Mouse (Mus musculus): ENCODE measurements around the gene Cd2bp2. TPM values are rescaled to one million over a fixed set of nuclear protein-coding genes. Genes with fewer than 3 reads are reported as not detected.
"Not testable (repeated sequence)": the region's sequence is repeated elsewhere in the genome, so short reads cannot be mapped to it uniquely, and the experiment has no call there.

The Cd2bp2 gene
- total RNA-seq, 4 experiments from 2014 or later: 87.4 to 94.4 (median 90.0) TPM

DNA sequence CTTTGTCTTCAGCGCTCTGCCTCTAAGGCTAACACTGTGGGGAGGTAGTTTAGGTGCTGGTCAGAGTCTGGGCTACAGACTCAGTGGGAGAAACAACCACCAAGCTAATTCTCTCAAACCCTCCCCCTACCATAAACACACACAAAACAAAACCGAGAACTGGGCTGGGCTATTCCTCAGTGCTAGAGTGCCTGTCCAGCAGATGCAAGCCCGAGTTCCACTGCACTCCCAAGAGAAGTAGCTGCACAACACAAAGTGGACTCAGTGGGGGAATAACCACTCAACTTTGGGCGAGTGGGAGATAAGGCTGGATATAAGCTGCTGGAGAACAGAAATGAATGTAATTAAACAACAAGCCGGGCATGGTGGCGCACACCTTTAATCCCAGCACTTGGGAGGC lies 5.2 kb downstream of the Cd2bp2 start:
- DNase-seq (ENCODE audit: low spot score in 2 of 2): no peak

DNA sequence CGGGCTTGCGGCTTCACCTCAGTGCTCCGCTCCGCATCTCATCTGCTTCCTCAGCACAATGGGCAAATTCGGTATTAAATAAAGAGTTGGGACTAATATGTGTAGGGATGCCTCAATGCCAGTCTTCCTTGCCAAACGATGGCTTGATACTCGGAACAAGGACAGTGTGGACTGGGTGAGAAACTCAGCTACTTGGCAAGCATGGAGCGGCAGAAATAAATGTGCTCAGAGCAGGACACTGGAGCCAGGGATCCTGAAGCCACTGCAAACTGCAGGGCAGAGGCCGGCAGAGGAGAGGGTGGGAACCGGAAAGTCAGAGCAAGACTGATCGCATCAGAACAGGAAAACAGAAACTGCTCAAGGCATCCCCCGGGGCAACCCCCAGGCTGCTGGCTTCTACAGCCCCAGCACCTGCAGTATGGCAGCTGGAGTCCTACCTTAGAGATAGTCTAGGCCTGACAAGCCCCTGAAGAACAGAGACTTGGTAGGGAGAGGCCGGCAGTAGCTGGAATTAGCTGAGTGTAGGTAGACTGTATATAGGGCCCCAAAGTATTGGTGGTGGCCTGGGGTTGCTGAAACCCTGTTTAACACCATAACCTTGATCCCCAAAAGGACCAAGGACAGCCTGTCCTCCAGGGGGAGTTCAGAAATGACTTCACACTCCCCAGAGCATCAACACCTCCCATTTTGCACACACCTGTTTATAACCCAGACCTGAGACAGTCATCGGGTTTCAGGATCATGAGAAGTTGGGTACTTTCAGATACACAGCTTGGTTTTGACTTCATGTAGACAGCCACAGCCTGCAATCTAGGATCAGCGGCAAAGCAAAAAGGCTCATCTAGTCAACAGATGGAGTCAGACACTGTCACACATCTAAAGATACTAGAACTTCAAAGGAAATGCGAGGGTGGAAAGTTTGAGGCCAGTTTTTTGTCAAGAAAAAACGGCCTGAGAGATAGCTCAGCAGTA lies 7.3 kb downstream of the Cd2bp2 start:
- DNase-seq (ENCODE audit: low spot score in 2 of 2): no peak

DNA sequence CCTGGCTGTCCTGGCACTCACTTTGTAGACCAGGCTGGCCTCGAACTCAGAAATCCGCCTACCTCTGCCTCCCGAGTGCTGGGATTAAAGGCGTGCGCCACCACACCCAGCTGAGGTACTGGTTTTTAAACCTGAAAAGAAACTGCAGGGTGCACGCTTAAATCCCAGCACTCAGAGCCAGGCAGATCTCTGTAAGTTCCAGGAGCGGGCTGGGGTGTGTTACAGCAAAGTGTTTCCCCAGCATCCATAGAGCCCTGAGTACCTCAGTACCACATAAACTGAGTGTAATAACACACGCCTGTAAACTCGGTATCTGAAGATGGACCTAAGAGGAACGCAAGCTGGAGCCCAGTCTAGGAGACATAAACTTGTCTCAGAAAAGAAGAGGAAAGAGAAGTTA lies 8.5 kb downstream of the Cd2bp2 start:
- no peak for DNase-seq (ENCODE audit: low spot score in 2 of 2)

DNA sequence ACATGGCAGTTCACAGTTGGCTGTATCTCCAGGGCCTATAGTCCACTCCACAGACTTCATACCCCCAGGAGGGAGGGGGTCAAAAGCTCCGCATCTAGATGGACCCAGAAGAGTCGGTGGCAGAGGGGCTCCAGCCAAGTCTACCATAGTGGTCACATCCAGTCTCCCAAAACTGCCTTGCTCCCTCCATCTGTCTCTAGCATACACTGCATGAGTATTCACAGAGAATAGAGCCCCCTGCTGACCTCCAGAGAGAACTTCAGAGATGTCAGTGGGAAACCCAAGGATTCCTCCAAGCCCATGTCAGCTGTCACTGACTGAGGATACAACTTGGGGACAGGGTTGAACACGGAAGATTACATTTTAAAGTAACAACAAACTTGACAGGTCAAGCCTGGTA lies 10.2 kb downstream of the Cd2bp2 start:
- no peak for DNase-seq (ENCODE audit: low spot score in 2 of 2)

DNA sequence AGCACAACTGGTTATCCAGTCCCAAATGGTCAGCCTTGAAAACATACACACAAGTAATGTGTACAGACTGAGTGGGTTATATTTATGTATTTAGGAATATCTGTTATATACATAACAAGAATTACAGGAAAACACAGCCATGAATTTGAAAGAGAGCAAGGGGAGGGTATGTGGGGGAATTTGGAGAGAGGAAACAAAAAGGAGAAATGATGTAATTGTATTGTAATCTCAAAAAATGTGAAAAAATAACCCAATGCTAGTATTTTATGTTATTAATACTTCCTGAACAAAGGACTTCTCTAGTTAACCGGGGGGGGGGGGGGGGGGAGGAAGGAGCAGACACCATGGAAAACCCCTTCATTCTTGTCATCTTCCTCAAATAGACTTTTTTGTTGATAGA lies 11.1 kb downstream of the Cd2bp2 start:
- DNase-seq (ENCODE audit: low spot score in 2 of 2): no peak

DNA sequence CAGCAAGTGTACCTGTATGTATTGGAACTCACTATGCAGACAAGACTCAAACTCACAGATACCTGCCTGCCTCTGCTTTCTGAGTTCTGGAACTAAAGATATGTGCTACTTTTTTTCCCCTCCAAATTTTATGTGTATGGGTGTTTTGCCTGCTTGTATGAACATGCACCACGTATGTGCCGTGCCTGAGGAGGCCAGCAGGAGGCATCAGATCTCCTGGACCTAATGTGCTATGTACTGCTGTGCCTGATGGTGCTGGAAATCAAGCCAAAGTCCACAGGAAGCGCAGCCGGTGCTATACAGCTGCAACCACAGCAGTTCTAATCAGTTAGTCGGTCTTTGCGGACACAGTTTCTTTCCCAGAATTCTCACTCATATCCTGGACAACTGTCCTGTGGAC lies 12.0 kb downstream of the Cd2bp2 start:
- no peak for DNase-seq (ENCODE audit: low spot score in 2 of 2)

DNA sequence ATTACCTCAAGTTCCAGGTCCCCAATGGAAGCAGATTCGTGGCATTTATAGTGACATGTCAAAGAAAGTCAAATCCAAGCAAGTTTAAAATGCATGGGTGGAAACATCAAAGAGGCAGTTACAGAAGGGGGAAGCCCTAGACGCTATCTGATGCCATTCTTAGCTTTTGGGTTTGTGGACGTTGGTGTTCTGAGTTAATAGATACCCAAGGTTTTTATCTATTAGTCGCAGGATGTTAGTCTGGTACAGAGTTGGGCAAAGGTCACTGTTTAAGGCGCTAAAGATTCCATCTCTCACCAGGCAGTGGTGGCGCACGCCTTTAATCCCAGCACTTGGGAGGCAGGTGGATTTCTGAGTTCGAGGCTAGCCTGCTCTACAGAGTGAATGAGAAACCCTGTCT lies 12.5 kb downstream of the Cd2bp2 start:
- no peak for DNase-seq (ENCODE audit: low spot score in 2 of 2)

DNA sequence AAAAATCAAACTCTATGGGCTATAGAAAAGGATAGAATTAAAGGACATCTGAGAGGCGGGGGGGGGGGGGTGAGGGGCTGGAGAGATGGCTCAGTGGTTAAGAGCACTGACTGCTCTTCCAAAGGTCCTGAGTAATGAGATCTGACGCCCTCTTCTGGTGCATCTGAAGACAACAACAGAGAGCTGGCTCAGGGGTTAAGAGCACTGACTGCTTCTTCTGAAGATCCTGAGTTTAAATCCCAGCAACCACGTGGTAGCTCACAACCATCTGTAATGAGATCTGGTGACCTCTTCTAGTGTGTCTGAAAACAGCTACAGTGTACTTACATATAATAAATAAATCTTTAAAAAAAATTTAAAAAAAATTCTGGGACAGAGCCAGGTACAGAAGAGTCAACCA lies 14.1 kb downstream of the Cd2bp2 start:
- not testable (repeated sequence) for DNase-seq (ENCODE audit: low spot score in 2 of 2)

DNA sequence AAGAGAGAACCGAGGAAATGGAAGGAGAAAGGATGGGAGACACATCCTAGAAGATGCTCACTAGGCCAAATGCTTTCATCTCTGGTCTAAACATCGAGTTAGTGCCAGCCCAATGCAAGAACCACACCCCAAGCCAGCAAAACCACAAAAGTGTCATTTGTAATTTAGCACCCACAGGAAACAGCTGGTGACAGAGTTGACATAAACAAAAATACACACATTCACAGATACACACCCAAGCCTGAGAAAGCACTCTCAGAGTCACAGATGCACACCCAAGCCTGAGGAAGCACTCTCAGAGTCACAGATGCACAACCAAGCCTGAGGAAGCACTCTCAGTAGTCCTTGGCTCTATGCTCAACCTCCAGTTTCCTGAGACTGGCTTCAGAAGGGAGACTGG lies 15.1 kb downstream of the Cd2bp2 start:
- DNase-seq (ENCODE audit: low spot score in 2 of 2): no peak

DNA sequence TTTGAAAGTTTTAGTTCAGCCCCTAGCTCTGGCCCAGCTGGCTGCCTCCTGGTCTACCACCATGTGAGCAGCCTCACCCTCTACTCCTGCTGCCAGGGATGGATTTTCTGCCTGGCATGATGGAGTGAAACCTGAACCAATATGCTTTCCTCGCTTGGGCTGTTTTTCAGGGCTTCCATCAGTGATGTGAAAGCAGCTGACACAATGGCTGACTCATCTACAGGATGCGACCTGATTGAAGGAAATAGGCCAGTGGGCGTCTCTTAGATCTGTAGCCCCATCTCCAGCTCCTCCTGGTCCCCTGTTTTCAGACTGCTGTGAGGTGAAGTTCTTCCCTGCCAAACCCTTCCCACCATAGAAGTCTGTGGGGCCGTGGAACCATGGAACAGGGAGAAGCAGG lies 18.9 kb downstream of the Cd2bp2 start:
- DNase-seq (ENCODE audit: low spot score in 2 of 2): no peak

DNA sequence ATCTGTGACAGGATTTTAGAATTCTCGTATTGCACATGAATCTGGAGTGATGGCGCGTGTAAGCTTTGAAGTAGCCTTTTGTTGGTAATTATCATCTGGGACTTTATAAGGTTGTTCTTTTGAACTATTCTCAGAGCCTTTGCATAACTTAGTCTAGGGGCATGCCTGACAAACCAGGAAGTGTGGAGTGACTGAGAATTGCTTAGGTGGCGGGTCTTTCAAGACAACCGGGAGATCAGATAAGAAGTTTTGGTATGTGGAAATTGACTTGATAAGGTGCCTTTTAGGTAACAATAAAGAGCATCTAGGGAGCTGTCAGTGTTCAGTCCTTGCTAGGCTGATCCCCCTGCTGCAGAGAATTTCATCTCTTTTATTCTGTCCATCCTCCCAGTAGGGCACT lies 29.3 kb downstream of the Cd2bp2 start:
- DNase-seq (ENCODE audit: low spot score in 2 of 2): no peak

DNA sequence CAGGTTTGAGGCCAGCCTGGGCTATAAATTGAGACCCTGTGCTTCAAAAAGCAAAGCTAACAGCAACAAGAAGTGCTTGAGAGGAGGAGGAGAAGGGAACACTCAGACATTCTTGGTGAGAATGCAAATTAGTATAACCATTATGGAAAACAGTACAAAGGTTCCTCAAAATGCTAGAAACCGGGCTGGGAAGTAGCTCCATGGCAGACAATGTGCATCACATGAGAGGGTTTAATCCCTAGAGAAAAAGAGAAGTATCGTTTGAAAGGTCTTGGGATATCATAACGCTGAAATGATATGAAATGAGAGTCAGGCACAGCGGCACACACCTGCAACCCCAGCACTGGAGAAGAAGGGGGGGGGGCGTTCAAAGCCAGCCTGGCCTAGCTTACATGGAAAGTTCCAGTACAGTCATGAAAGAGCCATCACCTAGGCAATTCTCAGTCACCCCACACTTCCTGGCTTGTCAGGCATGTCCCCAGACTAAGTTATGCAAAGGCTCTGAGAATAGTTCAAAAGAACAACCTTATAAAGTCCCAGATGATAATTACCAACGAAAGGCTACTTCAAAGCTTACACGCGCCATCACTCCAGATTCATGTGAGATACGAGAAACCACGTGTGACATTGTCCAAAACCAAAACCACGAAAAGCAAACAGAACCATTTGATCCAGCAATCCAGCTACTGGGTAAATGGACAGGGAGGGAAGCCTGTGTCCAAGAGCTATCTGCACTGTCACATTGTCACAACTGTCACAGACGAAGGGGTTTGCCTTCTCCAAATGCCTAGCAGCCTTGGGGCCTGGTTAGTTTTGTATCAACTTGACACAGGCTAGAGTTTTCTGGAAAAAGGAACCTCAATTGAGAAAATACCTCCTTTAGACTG lies 30.0 kb downstream of the Cd2bp2 start:
- DNase-seq (ENCODE audit: low spot score in 2 of 2): no peak

DNA sequence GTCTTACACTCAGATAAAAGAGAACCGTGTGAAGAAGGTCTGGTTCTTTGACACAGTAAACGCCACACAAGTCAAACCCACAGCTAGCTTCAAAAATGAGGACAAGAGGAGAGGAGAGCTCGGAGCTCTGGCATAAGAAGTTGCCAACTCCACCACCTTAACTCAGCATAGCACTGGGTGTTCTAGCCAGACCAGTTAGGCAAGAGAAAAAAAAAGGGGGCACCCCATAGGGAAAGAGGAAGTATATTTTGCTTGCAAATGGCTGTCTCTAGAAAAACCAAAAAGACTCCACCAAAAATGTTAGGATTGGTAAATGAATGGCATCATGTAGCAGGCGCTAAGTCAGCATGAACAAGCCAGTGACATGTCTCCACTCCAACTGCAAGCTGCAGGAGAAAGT lies 31.8 kb downstream of the Cd2bp2 start:
- no peak for DNase-seq (ENCODE audit: low spot score in 2 of 2)

DNA sequence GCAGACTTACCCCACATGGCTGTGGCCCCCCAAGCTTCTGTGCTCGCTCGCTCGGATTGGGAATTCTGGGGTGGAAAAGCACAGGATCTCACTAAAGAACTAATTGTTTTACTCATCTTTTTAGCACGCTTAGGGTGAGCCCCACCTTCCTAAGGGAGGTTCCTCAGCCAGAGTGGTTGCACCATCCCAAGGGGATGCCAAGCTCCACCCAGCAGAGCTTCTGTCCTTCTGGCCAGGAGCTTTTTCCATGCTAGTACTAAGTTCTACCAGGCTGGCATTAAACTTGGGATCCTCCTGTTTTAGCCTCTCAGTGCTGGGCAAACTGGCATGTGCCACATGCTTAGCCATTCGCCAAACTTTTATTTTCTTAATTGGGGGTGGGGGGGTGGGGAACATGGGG lies 33.3 kb downstream of the Cd2bp2 start:
- no peak for DNase-seq (ENCODE audit: low spot score in 2 of 2)

DNA sequence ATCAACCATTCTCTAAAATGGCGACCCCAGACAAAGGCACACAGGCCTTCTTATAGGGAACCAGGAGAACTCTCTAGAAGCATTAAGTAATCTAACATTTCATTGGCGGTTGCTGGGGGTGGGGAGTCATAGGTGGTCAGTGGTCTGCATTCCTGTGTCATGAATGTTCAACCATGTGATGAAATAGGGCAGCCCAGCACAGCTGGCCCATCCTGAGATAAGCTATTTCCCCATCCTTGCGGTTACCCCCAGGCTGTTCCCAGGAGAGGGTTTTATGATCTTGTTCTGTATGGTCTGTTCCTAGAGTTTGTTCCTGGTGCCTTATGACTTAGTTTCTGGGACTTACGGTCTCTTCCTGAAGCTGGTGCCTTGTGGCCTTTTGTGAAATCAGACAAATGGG lies 38.3 kb downstream of the Cd2bp2 start:
- DNase-seq (ENCODE audit: low spot score in 2 of 2): no peak

DNA sequence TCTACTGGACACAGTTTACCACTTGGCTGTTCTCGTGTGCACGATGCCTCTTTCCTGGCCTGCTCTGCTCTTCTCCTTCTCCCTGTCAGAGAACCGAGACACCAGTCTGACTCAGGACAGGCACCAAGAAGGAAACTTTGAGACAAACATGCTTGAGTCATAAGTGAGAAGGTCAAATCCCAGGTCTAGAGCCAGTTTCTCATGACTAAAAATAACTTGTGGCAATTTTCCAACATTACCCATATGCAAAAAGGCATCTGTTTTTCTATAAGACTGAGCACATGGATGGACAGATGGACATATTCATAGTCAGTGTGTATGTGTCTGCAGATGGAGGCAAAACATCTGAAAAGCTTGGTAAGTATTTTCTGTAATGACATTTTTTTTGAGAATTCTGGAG lies 42.4 kb downstream of the Cd2bp2 start:
- no peak for DNase-seq (ENCODE audit: low spot score in 2 of 2)

DNA sequence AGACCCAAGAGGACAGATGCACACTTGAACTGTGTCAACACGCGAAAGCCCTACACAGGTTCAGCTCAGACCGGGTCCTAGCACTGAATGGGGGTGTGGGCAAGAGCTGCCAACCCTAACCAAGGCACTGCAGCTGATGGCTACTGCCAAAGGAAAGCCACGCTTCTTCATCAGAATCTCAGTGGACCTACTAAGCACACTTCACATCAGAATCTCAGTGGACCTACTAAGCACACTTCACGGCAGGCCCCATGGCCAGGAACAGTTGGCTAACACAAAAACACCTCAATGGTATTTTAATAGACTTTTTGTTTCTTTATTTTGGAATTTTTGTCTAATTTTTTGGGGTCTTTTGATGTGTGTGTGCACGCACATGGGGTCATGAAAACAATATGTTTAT lies 43.4 kb downstream of the Cd2bp2 start:
- DNase-seq (ENCODE audit: low spot score in 2 of 2): no peak

DNA sequence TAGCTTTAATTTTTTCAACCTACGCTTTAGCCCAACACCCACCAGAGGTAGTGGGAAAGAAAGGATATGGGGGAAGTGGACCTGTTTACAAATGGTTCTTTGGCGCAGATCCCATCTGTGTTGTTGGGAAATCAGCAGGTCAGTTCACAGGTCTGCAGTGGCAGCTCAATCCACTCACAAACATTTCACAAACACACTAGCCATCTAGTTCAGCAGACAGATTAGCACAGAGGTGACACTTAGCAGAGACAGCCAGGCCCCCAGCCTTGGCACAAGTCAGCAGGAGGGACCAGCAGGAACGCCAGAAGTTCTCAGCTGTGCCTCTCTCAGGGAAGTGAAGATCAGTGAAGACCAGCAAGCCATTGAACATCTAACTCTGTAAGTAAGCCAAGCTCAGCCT lies 47.9 kb downstream of the Cd2bp2 start:
- no peak for DNase-seq (ENCODE audit: low spot score in 2 of 2)

DNA sequence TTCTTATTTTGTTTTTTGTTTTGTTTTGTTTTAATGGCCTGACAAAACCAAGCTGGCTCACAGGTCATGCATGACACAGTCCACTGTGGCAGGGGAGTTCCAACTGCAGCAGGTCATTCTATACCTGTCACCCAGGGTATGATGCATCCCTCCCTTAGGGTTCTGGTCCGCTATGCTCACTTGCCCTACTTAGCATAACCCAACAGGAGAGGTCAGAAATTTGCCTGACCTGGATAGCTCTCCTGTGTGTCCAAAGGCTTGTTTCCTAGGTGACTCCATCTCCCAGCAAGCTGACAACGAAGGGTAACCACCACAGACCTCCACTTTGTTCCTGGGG lies 49.6 kb downstream of the Cd2bp2 start:
- DNase-seq (ENCODE audit: low spot score in 2 of 2): no peak

DNA sequence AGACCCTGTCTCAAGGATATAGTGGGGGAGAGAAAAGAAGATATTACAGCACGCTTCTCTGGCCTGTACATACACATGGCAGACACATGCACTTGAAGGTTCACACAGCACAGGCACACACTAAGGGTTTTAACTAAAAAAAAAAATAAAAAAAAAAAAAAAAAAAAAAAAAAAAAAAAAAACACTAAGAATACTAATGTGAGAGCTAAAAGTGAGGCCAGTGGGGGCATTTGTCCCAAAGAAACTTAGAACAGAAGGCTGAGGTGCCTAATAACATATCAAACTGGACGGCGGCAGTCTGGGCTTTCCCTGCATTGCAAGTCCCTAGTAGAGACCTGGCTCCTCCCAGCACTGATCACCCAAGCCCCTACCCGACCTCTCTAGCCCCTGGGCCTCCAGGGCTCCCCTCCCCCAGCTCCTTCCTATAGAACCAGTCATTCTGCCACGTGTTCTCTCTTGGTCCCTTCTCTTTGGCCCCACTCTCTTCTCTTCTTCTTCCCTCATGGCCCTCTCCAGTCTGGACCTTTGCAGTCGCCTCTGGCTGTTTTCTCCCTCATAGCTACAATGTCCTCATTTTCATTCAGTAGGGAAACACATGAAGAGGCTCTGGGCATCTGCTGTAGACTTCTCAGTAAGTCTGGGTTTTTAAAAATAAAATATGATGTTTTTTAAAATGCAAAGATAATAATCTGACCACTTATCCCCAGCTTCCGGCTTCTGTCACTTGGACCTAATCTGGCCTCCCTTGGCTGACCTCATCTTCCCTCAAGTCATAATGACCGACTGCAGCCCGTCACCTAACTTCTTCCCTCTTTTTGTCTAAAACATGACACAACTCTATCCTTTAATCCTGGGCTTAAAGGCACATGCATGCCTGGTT lies 50.2 kb downstream of the Cd2bp2 start:
- DNase-seq (ENCODE audit: low spot score in 2 of 2): no peak

DNA sequence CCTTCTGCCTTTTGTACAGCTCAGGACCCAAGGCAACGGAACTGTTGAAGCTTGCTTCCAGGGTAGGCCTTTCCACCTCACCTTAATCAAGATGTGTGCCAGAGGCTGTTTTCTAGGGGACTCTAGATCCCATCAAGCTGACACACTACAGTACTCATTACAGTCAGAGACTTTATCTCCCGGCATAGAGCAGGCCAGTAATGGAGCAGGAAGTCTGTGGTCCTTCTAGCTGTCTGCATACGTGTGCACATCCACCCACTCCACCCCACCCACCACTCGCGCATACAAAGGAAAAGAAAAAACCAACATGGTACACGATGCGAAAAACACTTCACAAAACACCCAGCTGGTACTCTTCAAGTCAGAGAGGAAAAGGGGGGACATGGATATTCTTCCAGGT lies 51.4 kb downstream of the Cd2bp2 start:
- DNase-seq (ENCODE audit: low spot score in 2 of 2): no peak

DNA sequence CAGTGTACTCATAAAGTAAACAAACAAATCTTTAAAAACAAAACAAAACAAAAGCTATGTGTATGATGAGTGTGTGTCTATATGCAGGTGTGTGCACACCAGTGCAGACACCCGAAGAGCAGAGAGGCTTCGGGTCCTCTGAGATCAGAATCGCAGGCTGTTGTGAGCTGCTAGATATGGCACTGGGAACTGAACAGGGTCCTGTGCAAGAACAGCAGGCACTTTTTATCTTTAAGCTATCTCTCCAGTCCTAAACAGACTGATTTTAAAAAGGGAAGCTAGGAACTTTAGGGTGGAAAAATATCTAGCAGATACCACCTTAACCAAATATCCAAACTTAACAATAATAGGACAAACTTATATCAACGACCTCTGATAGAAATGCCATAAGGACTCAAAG lies 53.2 kb downstream of the Cd2bp2 start:
- DNase-seq (ENCODE audit: low spot score in 2 of 2): no peak

Measured in layer of hippocampus, adult 8-10 months (tissue).